Mouse (Mus musculus): ENCODE measurements around the gene Smagp.

DNA sequence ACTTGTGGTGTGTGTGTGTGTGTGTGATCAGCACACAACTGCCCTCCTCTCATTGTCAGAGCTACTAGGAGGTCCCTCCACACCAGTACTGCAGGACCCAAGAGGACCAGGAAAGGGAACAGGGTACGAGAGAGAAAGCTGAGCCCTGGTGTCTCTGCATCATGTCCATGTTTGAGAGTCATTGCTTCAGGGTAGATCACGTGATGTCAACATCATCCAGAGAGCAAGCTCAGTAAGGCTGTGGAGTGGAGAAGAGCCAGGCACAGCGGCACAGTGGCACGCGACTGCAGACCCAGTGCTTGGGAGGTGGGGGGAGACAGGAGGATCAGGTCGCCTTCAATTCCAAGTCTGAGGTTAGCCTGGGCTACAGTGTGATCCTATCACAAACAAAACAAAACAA is 60.3 kb downstream of the Smagp start:
- no peak for TF ChIP-seq CTCF (IDR thresholded peaks at IDR 0.05; ENCODE audit: extremely low read depth, insufficient read length, insufficient replicate concordance, low read depth, low read length)
- no peak for TF ChIP-seq POLR2A (IDR thresholded peaks at IDR 0.05; ENCODE audit: low read depth, low read length)

All from small intestine, adult 2 months (tissue).